In genomic region chr2:30636266-30636671, GRCm38 (mm10) we compare ENCODE assay signal across 7 mouse cellular contexts. TPM values are rescaled to one million over a fixed set of nuclear protein-coding genes. Genes with fewer than 3 reads are reported as not detected.
DNase-seq lines count a peak whose midpoint lies in the region; ATAC-seq lines count a peak whose summit lies in the region.

No protein-coding gene starts in this region.

- H3K4me2 ChIP-seq in midbrain, embryonic 13.5 days (replicated peaks) = no peak overlapping the region
- no peak overlapping the region for H3K4me2 ChIP-seq in midbrain, embryonic 15.5 days
- no peak overlapping the region for H3K4me2 ChIP-seq in heart, embryonic 12.5 days

- H3K36me3 ChIP-seq in midbrain, embryonic 13.5 days = no peaks in the 10 kb centered on the region
- H3K36me3 ChIP-seq in midbrain, embryonic 15.5 days (replicated peaks) = no peaks in the 10 kb centered on the region
- H3K36me3 ChIP-seq in heart, embryonic 12.5 days = no peaks in the 10 kb centered on the region

- peaks cover 33% of the 10 kb centered on the region for H3K4me1 ChIP-seq in midbrain, embryonic 13.5 days (replicated peaks)
- H3K4me1 ChIP-seq in midbrain, embryonic 15.5 days = peaks cover 21% of the 10 kb centered on the region
- peaks cover 37% of the 10 kb centered on the region for H3K4me1 ChIP-seq in heart, embryonic 12.5 days (replicated peaks)

- DNase-seq in kidney, postnatal 25 days = peak; percentile 70 to 81
- peak; percentile 69 for DNase-seq in thymus, postnatal 25 days
- DNase-seq in c-Kit-positive CD71-positive TER-119-positive erythroid progenitor cells, embryonic 14.5 days (ENCODE audit: low spot score) = no peak
- no peak for DNase-seq in gastrocnemius, postnatal 14 days

- H3K27ac ChIP-seq in midbrain, embryonic 13.5 days = peak overlapping the region; percentile 56; the same call in 1 of the 2 replicates
- H3K27ac ChIP-seq in midbrain, embryonic 15.5 days = no peak overlapping the region
- H3K27ac ChIP-seq in heart, embryonic 12.5 days (ENCODE audit: poor library complexity, severe bottlenecking) = peak overlapping the region; percentile 34; the same call in 1 of the 2 replicates

- no peaks in the 10 kb centered on the region for H3K9me3 ChIP-seq in midbrain, embryonic 13.5 days
- no peaks in the 10 kb centered on the region for H3K9me3 ChIP-seq in midbrain, embryonic 15.5 days
- no peaks in the 10 kb centered on the region for H3K9me3 ChIP-seq in heart, embryonic 12.5 days (replicated peaks)

- intact Hi-C loops in gastrocnemius, postnatal 14 days (cut with DNase I; ENCODE audit: low total_unique reads) = no loop called here

- WGBS in midbrain, embryonic 13.5 days = 87% methylated on average over 5 of the region's 5 CpGs
- WGBS in midbrain, embryonic 15.5 days = 82% methylated on average over 5 of the region's 5 CpGs
- WGBS in heart, embryonic 12.5 days = 61% methylated on average over 5 of the region's 5 CpGs

- H3K4me3 ChIP-seq in midbrain, embryonic 13.5 days (replicated peaks) = no peak overlapping the region
- no peak overlapping the region for H3K4me3 ChIP-seq in midbrain, embryonic 15.5 days
- no peak overlapping the region for H3K4me3 ChIP-seq in heart, embryonic 12.5 days

- H3K9ac ChIP-seq in midbrain, embryonic 13.5 days (replicated peaks) = no peak overlapping the region; the same call in 1 of the 2 replicates
- no peak overlapping the region for H3K9ac ChIP-seq in midbrain, embryonic 15.5 days
- no peak overlapping the region for H3K9ac ChIP-seq in heart, embryonic 12.5 days

- H3K27me3 ChIP-seq in midbrain, embryonic 13.5 days = no peaks in the 10 kb centered on the region
- no peaks in the 10 kb centered on the region for H3K27me3 ChIP-seq in midbrain, embryonic 15.5 days (replicated peaks)
- H3K27me3 ChIP-seq in heart, embryonic 12.5 days (replicated peaks) = no peaks in the 10 kb centered on the region

- no peak for ATAC-seq in midbrain, embryonic 13.5 days
- ATAC-seq in midbrain, embryonic 15.5 days (replicated peaks) = no peak
- ATAC-seq in heart, embryonic 12.5 days (ENCODE audit: insufficient number of reproducible peaks, low FRiP score) = no peak

RNA-seq across cellular contexts. Expression of gene Cstad, which starts 41.4 kb away (rescaled TPM):
- 0.27 and 0.43 TPM in 2 replicates for polyA plus RNA-seq in midbrain, embryonic 13.5 days (2015; fragmentation: Nextera tagmentation; extraction: Ambion mirVana)
- polyA plus RNA-seq in midbrain, embryonic 15.5 days (2015; fragmentation: Nextera tagmentation; extraction: Ambion mirVana) = 0.51 and 0.63 TPM in 2 replicates
- 1.4 and 2.0 TPM in 2 replicates for polyA plus RNA-seq in heart, embryonic 12.5 days (2016; fragmentation: Nextera tagmentation; extraction: Ambion mirVana)
- total RNA-seq in gastrocnemius, postnatal 14 days (2021) = 1 to 10 TPM; 5.0 to 5.9 TPM

Comparison
In these comparisons a context has a peak if more than half of its experiments do, and no peak if none do; other contexts are left out.
1. DNase-seq: peak in kidney, postnatal 25 days (2 of 2) and thymus, postnatal 25 days (single experiment); none in c-Kit-positive CD71-positive TER-119-positive erythroid progenitor cells, embryonic 14.5 days (single experiment) and gastrocnemius, postnatal 14 days (single experiment).